Mouse (Mus musculus): ENCODE data around the gene Tlk1. TPM values are rescaled to one million over a fixed set of nuclear protein-coding genes. Genes with fewer than 3 reads are reported as not detected.

Gene Tlk1
- polyA plus RNA-seq, 1 experiment from 2014 or later = 36.4 TPM

- H3K4me2 ChIP-seq = no peak overlapping the region
- H3K4me1 ChIP-seq (ENCODE audit: insufficient read depth) = no peaks in the 10 kb centered on the region
- no peak overlapping the region for H3K27ac ChIP-seq (ENCODE audit: low read depth)
- no peaks in the 10 kb centered on the region for H3K36me3 ChIP-seq (ENCODE audit: insufficient read depth)
- TF ChIP-seq CTCF (IDR thresholded peaks at IDR 0.05; ENCODE audit: low read depth) = no peak
- no peaks in the 10 kb centered on the region for H3K9me3 ChIP-seq (ENCODE audit: low read depth, low read length)
- H3K4me3 ChIP-seq (ENCODE audit: low read depth, low read length) = no peak overlapping the region
- H3K27me3 ChIP-seq (ENCODE audit: insufficient read depth, low read length) = no peaks in the 10 kb centered on the region
- H3K9ac ChIP-seq = no peak overlapping the region
- WGBS = 55% methylated on average over 2 of the region's 2 CpGs
- DNase-seq (no peak), ATAC-seq (ENCODE audit: insufficient read depth) (no peak)
Observed at GRCm38 (mm10) chr2:70790246-70790645, 35.3 kb downstream of the Tlk1 start.

GRCm38 (mm10) chr2:70789331-70789730 lies 36.2 kb downstream of the Tlk1 start:
- no peak overlapping the region for H3K4me3 ChIP-seq (ENCODE audit: low read depth, low read length)
- H3K27me3 ChIP-seq (ENCODE audit: insufficient read depth, low read length) = no peaks in the 10 kb centered on the region
- no peaks in the 10 kb centered on the region for H3K9me3 ChIP-seq (ENCODE audit: low read depth, low read length)
- 76% methylated on average over 3 of the region's 3 CpGs for WGBS
- ATAC-seq (ENCODE audit: insufficient read depth) (no peak), DNase-seq (no peak)
- no peak overlapping the region for H3K9ac ChIP-seq
- H3K27ac ChIP-seq (ENCODE audit: low read depth) = no peak overlapping the region
- no peak overlapping the region for H3K4me2 ChIP-seq
- H3K4me1 ChIP-seq (ENCODE audit: insufficient read depth) = no peaks in the 10 kb centered on the region
- no peaks in the 10 kb centered on the region for H3K36me3 ChIP-seq (ENCODE audit: insufficient read depth)
- no peak for TF ChIP-seq CTCF (IDR thresholded peaks at IDR 0.05; ENCODE audit: low read depth)

GRCm38 (mm10) chr2:70784447-70784846 lies 41.1 kb downstream of the Tlk1 start:
- no peak for TF ChIP-seq CTCF (IDR thresholded peaks at IDR 0.05; ENCODE audit: low read depth)
- DNase-seq (no peak), ATAC-seq (ENCODE audit: insufficient read depth) (no peak)
- WGBS = 70% methylated on average over 4 of the region's 4 CpGs
- H3K9me3 ChIP-seq (ENCODE audit: low read depth, low read length) = no peaks in the 10 kb centered on the region
- no peak overlapping the region for H3K4me2 ChIP-seq
- no peaks in the 10 kb centered on the region for H3K27me3 ChIP-seq (ENCODE audit: insufficient read depth, low read length)
- no peak overlapping the region for H3K27ac ChIP-seq (ENCODE audit: low read depth)
- no peak overlapping the region for H3K9ac ChIP-seq
- H3K36me3 ChIP-seq (ENCODE audit: insufficient read depth) = peaks cover 6% of the 10 kb centered on the region; the same call in 1 of the 2 replicates
- H3K4me3 ChIP-seq (ENCODE audit: low read depth, low read length) = no peak overlapping the region
- H3K4me1 ChIP-seq (ENCODE audit: insufficient read depth) = no peaks in the 10 kb centered on the region

GRCm38 (mm10) chr2:70783504-70783903 lies 42.0 kb downstream of the Tlk1 start:
- Histone ChIP-seq H3K27me3 (ENCODE audit: insufficient read depth, low read length) (no peaks in the 10 kb centered on the region), H3K4me2 (no peak overlapping the region), H3K4me1 (ENCODE audit: insufficient read depth) (no peaks in the 10 kb centered on the region), H3K9ac (no peak overlapping the region), H3K27ac (ENCODE audit: low read depth) (no peak overlapping the region), H3K9me3 (ENCODE audit: low read depth, low read length) (no peaks in the 10 kb centered on the region), H3K36me3 (ENCODE audit: insufficient read depth) (peaks cover 6% of the 10 kb centered on the region; the same call in 1 of the 2 replicates), H3K4me3 (ENCODE audit: low read depth, low read length) (no peak overlapping the region)
- DNase-seq (no peak), ATAC-seq (ENCODE audit: insufficient read depth) (no peak)
- WGBS = 75% methylated on average over 8 of the region's 8 CpGs
- no peak for TF ChIP-seq CTCF (IDR thresholded peaks at IDR 0.05; ENCODE audit: low read depth)

- peak; percentile 74 for TF ChIP-seq CTCF (IDR thresholded peaks at IDR 0.05; ENCODE audit: low read depth)
- WGBS = 98% methylated on average over 1 of the region's 1 CpGs
- H3K4me3 ChIP-seq (ENCODE audit: low read depth, low read length) = no peak overlapping the region
- peak; percentile 71 for DNase-seq
- no peak overlapping the region for H3K27ac ChIP-seq (ENCODE audit: low read depth)
- ATAC-seq (ENCODE audit: insufficient read depth) = no peak
- no peaks in the 10 kb centered on the region for H3K27me3 ChIP-seq (ENCODE audit: insufficient read depth, low read length)
- H3K4me1 ChIP-seq (ENCODE audit: insufficient read depth) = no peaks in the 10 kb centered on the region
- no peaks in the 10 kb centered on the region for H3K9me3 ChIP-seq (ENCODE audit: low read depth, low read length)
- no peak overlapping the region for H3K9ac ChIP-seq
- H3K36me3 ChIP-seq (ENCODE audit: insufficient read depth) = peaks cover 6% of the 10 kb centered on the region; the same call in 1 of the 2 replicates
- H3K4me2 ChIP-seq = no peak overlapping the region
Observed at GRCm38 (mm10) chr2:70779634-70780033, 45.9 kb downstream of the Tlk1 start.

GRCm38 (mm10) chr2:70776744-70777143 lies 48.8 kb downstream of the Tlk1 start:
- Histone ChIP-seq H3K4me1 (ENCODE audit: insufficient read depth) (no peaks in the 10 kb centered on the region), H3K36me3 (ENCODE audit: insufficient read depth) (no peaks in the 10 kb centered on the region), H3K4me2 (no peak overlapping the region), H3K9ac (no peak overlapping the region), H3K27ac (ENCODE audit: low read depth) (no peak overlapping the region), H3K9me3 (ENCODE audit: low read depth, low read length) (no peaks in the 10 kb centered on the region), H3K27me3 (ENCODE audit: insufficient read depth, low read length) (no peaks in the 10 kb centered on the region), H3K4me3 (ENCODE audit: low read depth, low read length) (no peak overlapping the region)
- no peak for TF ChIP-seq CTCF (IDR thresholded peaks at IDR 0.05; ENCODE audit: low read depth)
- DNase-seq = no peak
- 70% methylated on average over 2 of the region's 2 CpGs for WGBS
- ATAC-seq (ENCODE audit: insufficient read depth) = no peak

- no peak overlapping the region for H3K9ac ChIP-seq
- peak; percentile 75 for DNase-seq
- WGBS = 47% methylated on average over 7 of the region's 7 CpGs
- H3K4me2 ChIP-seq = no peak overlapping the region
- H3K27me3 ChIP-seq (ENCODE audit: insufficient read depth, low read length) = no peaks in the 10 kb centered on the region
- H3K4me1 ChIP-seq (ENCODE audit: insufficient read depth) = no peaks in the 10 kb centered on the region
- 0 out of 2 replicates have a peak, but pooled peaks have one; percentile 44 for ATAC-seq (ENCODE audit: insufficient read depth)
- H3K4me3 ChIP-seq (ENCODE audit: low read depth, low read length) = no peak overlapping the region
- 0 out of 2 replicates have a peak, but pooled peaks cover 2% of the 10 kb centered on the region for H3K36me3 ChIP-seq (ENCODE audit: insufficient read depth)
- no peak overlapping the region for H3K27ac ChIP-seq (ENCODE audit: low read depth)
- no peaks in the 10 kb centered on the region for H3K9me3 ChIP-seq (ENCODE audit: low read depth, low read length)
- no peak for TF ChIP-seq CTCF (IDR thresholded peaks at IDR 0.05; ENCODE audit: low read depth)
Observed at GRCm38 (mm10) chr2:70764734-70765133, 60.8 kb downstream of the Tlk1 start.

- Histone ChIP-seq H3K4me2 (no peak overlapping the region), H3K9ac (no peak overlapping the region), H3K27ac (ENCODE audit: low read depth) (no peak overlapping the region), H3K27me3 (ENCODE audit: insufficient read depth, low read length) (no peaks in the 10 kb centered on the region), H3K4me1 (ENCODE audit: insufficient read depth) (no peaks in the 10 kb centered on the region), H3K4me3 (ENCODE audit: low read depth, low read length) (no peak overlapping the region), H3K36me3 (ENCODE audit: insufficient read depth) (0 out of 2 replicates have a peak, but pooled peaks cover 2% of the 10 kb centered on the region), H3K9me3 (ENCODE audit: low read depth, low read length) (no peaks in the 10 kb centered on the region)
- no peak for TF ChIP-seq CTCF (IDR thresholded peaks at IDR 0.05; ENCODE audit: low read depth)
- 79% methylated on average over 1 of the region's 1 CpGs for WGBS
- no peak for DNase-seq
- no peak for ATAC-seq (ENCODE audit: insufficient read depth)
Observed at GRCm38 (mm10) chr2:70762741-70763140, 62.8 kb downstream of the Tlk1 start.

Measured in lung, embryonic 14.5 days (tissue).